Mouse (Mus musculus) embryonic facial prominence, embryonic 14.5 days (tissue): Measurements from ENCODE around the gene Cd86. TPM values are rescaled to one million over a fixed set of nuclear protein-coding genes. Genes with fewer than 3 reads are reported as not detected.

Experiments
- ATAC-seq: fragments of 200-750 bp; cut with Nextera tagmentation; 2 replicates; pipeline ENCODE4 v1.8.0; 2017; ENCODE audit warnings: low read depth, moderate number of reproducible peaks, moderate TSS enrichment
- DNase-seq: peaks from one replicate; pipeline ENCODE4 v3.0.0-alpha.2; 2015; ENCODE audit warnings: low spot score
- H3K27ac ChIP-seq: fragments of 300-500 bp; sonication (generic); replicated peaks from 2 replicates; pipeline ENCODE4 v1.5.1; 2014; ENCODE audit warnings: low read depth, mild to moderate bottlenecking, low read length, moderate library complexity
- H3K27me3 ChIP-seq: fragments of 300-500 bp; sonication (generic); replicated peaks from 2 replicates; pipeline ENCODE4 v1.6.1; 2014; ENCODE audit warnings: low read length; ENCODE audit not compliant: control insufficient read depth, insufficient read depth
- H3K36me3 ChIP-seq: fragments of 300-500 bp; sonication (generic); 2 replicates; pipeline ENCODE4 v1.6.1; 2014; ENCODE audit warnings: low read length, mixed read lengths; ENCODE audit not compliant: control insufficient read depth, insufficient read depth
- H3K4me1 ChIP-seq: fragments of 300-500 bp; sonication (generic); 2 replicates; pipeline ENCODE4 v1.6.1; 2014; ENCODE audit warnings: antibody characterized with exemption, low read length; ENCODE audit not compliant: control insufficient read depth, insufficient read depth
- H3K4me2 ChIP-seq: fragments of 300-500 bp; sonication (generic); 2 replicates; pipeline ENCODE4 v1.6.1; 2014; ENCODE audit warnings: low read depth, mild to moderate bottlenecking, low read length, moderate library complexity, mixed read lengths
- H3K4me3 ChIP-seq: fragments of 300-500 bp; sonication (generic); 2 replicates; pipeline ENCODE4 v1.5.1; 2014; ENCODE audit warnings: low read depth, mild to moderate bottlenecking, low read length
- H3K9ac ChIP-seq: fragments of 300-500 bp; sonication (generic); 2 replicates; pipeline ENCODE4 v1.6.1; 2014; ENCODE audit warnings: low read depth, mild to moderate bottlenecking, low read length, moderate library complexity, mixed read lengths
- H3K9me3 ChIP-seq: fragments of 300-500 bp; sonication (generic); 2 replicates; pipeline ENCODE4 v1.6.1; 2016; ENCODE audit warnings: low read length; ENCODE audit not compliant: control insufficient read depth
- WGBS: fragments of 180-500 bp; shearing (Covaris S2); extraction: QIAGEN DNeasy Blood & Tissue Kit; methylation state at CpG from one replicate; pipeline ENCODE4 v1.1.7; 2014; 5-methylcytosine and 5-hydroxymethylcytosine counted together
- polyA plus RNA-seq: library from polyadenylated mRNA; unstranded; fragments of >200 nt; fragmentation: Nextera tagmentation; extraction: Ambion mirVana; gene quantifications from 2 replicates; pipeline ENCODE4 v1.2.1, GENCODE M21; 2014

The Cd86 gene
- polyA plus RNA-seq, 1 experiment from 2014 or later, result 2.8 TPM

GRCm38 (mm10) chr16:36673196-36673595 lies 7.3 kb upstream of the Cd86 start:
- Histone ChIP-seq H3K4me2 (no peak overlapping the region), H3K27ac (no peak overlapping the region), H3K9ac (no peak overlapping the region), H3K27me3 (no peaks in the 10 kb centered on the region), H3K9me3 (no peaks in the 10 kb centered on the region), H3K4me3 (no peak overlapping the region), H3K36me3 (no peaks in the 10 kb centered on the region), H3K4me1 (no peaks in the 10 kb centered on the region)
- ATAC-seq (no peak), DNase-seq (no peak)
- 78% methylated on average over 4 of the region's 4 CpGs for WGBS

GRCm38 (mm10) chr16:36670590-36670989 lies 4.7 kb upstream of the Cd86 start:
- Histone ChIP-seq H3K27me3 (no peaks in the 10 kb centered on the region), H3K36me3 (no peaks in the 10 kb centered on the region), H3K4me1 (no peaks in the 10 kb centered on the region), H3K27ac (no peak overlapping the region), H3K9ac (no peak overlapping the region), H3K4me3 (no peak overlapping the region), H3K4me2 (no peak overlapping the region), H3K9me3 (no peaks in the 10 kb centered on the region)
- WGBS, result 85% methylated on average over 3 of the region's 3 CpGs
- DNase-seq (no peak), ATAC-seq (no peak)

GRCm38 (mm10) chr16:36666448-36667017 lies 652 bp upstream of the Cd86 start:
- H3K4me2 ChIP-seq, result no peak overlapping the region
- no peaks in the 10 kb centered on the region for H3K9me3 ChIP-seq
- ATAC-seq, result no peak
- no peaks in the 10 kb centered on the region for H3K27me3 ChIP-seq
- 87% methylated on average over 10 of the region's 10 CpGs for WGBS
- no peaks in the 10 kb centered on the region for H3K36me3 ChIP-seq
- no peaks in the 10 kb centered on the region for H3K4me1 ChIP-seq
- DNase-seq, result no peak
- no peak overlapping the region for H3K4me3 ChIP-seq
- no peak overlapping the region for H3K27ac ChIP-seq
- no peak overlapping the region for H3K9ac ChIP-seq

- H3K36me3 ChIP-seq, result no peaks in the 10 kb centered on the region
- no peaks in the 10 kb centered on the region for H3K27me3 ChIP-seq
- peaks cover 2% of the 10 kb centered on the region; the same call in 1 of the 2 replicates for H3K9me3 ChIP-seq
- H3K4me1 ChIP-seq, result no peaks in the 10 kb centered on the region
- H3K9ac ChIP-seq, result no peak overlapping the region
- H3K4me2 ChIP-seq, result no peak overlapping the region
- H3K27ac ChIP-seq, result no peak overlapping the region
- ATAC-seq, result no peak
- no peak for DNase-seq
- H3K4me3 ChIP-seq, result no peak overlapping the region
- WGBS, result 87% methylated on average over 5 of the region's 5 CpGs
Measured at GRCm38 (mm10) chr16:36663484-36663883, 2.4 kb downstream of the Cd86 start.

GRCm38 (mm10) chr16:36661330-36661729 lies 4.6 kb downstream of the Cd86 start:
- H3K27ac ChIP-seq, result no peak overlapping the region
- ATAC-seq (no peak), DNase-seq (no peak)
- no peaks in the 10 kb centered on the region for H3K4me1 ChIP-seq
- WGBS, result 81% methylated on average over 10 of the region's 10 CpGs
- H3K4me2 ChIP-seq, result no peak overlapping the region
- H3K4me3 ChIP-seq, result no peak overlapping the region
- peaks cover 7% of the 10 kb centered on the region; the same call in 1 of the 2 replicates for H3K9me3 ChIP-seq
- no peaks in the 10 kb centered on the region for H3K27me3 ChIP-seq
- H3K9ac ChIP-seq, result no peak overlapping the region
- no peaks in the 10 kb centered on the region for H3K36me3 ChIP-seq

GRCm38 (mm10) chr16:36655910-36656309 lies 10.0 kb downstream of the Cd86 start:
- Histone ChIP-seq H3K27ac (no peak overlapping the region), H3K9me3 (peaks cover 7% of the 10 kb centered on the region; the same call in 1 of the 2 replicates), H3K36me3 (no peaks in the 10 kb centered on the region), H3K27me3 (no peaks in the 10 kb centered on the region), H3K4me2 (no peak overlapping the region), H3K9ac (no peak overlapping the region), H3K4me1 (no peaks in the 10 kb centered on the region), H3K4me3 (no peak overlapping the region)
- WGBS, result 75% methylated on average over 4 of the region's 4 CpGs
- no peak for ATAC-seq
- no peak for DNase-seq

GRCm38 (mm10) chr16:36655199-36655598 lies 10.7 kb downstream of the Cd86 start:
- no peak overlapping the region for H3K9ac ChIP-seq
- no peak overlapping the region for H3K4me2 ChIP-seq
- WGBS, result 79% methylated on average over 1 of the region's 1 CpGs
- no peak overlapping the region for H3K27ac ChIP-seq
- no peaks in the 10 kb centered on the region for H3K4me1 ChIP-seq
- ATAC-seq, result no peak
- H3K9me3 ChIP-seq, result peaks cover 7% of the 10 kb centered on the region; the same call in 1 of the 2 replicates
- no peaks in the 10 kb centered on the region for H3K36me3 ChIP-seq
- no peak for DNase-seq
- H3K4me3 ChIP-seq, result no peak overlapping the region
- H3K27me3 ChIP-seq, result no peaks in the 10 kb centered on the region

GRCm38 (mm10) chr16:36651174-36651766 lies 14.6 kb downstream of the Cd86 start:
- WGBS, result 66% methylated on average over 6 of the region's 6 CpGs

GRCm38 (mm10) chr16:36650511-36650910 lies 15.4 kb downstream of the Cd86 start:
- Histone ChIP-seq H3K9ac (no peak overlapping the region), H3K4me3 (no peak overlapping the region), H3K9me3 (no peaks in the 10 kb centered on the region), H3K4me2 (no peak overlapping the region), H3K27me3 (no peaks in the 10 kb centered on the region), H3K27ac (no peak overlapping the region), H3K36me3 (no peaks in the 10 kb centered on the region), H3K4me1 (no peaks in the 10 kb centered on the region)
- DNase-seq (no peak), ATAC-seq (no peak)
- WGBS, result 84% methylated on average over 4 of the region's 4 CpGs

More at GRCm38 (mm10) chr16:36651174-36651766, 14.6 kb downstream of the Cd86 start:
- H3K9ac ChIP-seq, result no peak overlapping the region
- no peaks in the 10 kb centered on the region for H3K4me1 ChIP-seq
- ATAC-seq (no peak), DNase-seq (no peak)
- H3K9me3 ChIP-seq, result no peaks in the 10 kb centered on the region
- H3K27ac ChIP-seq, result no peak overlapping the region
- no peaks in the 10 kb centered on the region for H3K27me3 ChIP-seq
- H3K4me2 ChIP-seq, result no peak overlapping the region
- no peaks in the 10 kb centered on the region for H3K36me3 ChIP-seq
- no peak overlapping the region for H3K4me3 ChIP-seq
